Mouse (Mus musculus): ENCODE results near the gene Fkbp11.

- TF ChIP-seq POLR2A (IDR thresholded peaks at IDR 0.05; ENCODE audit: borderline replicate concordance, low read depth, low read length) (no peak), CTCF (IDR thresholded peaks at IDR 0.05; ENCODE audit: low read depth, low read length) (no peak)
Observed at GRCm38 (mm10) chr15:98728366-98728765, 368 bp upstream of the Fkbp11 start.

Measured in bone marrow macrophage, adult 2 months (primary cell).